Mouse (Mus musculus) embryonic facial prominence, embryonic 14.5 days (tissue): Measurements from ENCODE around the gene Cpsf3. TPM values are rescaled to one million over a fixed set of nuclear protein-coding genes. Genes with fewer than 3 reads are reported as not detected.
A peak's percentile ranks its signal among the peaks of the same experiment; 100 is the strongest.

ENCODE experiments used
- ATAC-seq: fragments of 200-750 bp; cut with Nextera tagmentation; 2 replicates; pipeline ENCODE4 v1.8.0; 2017; ENCODE audit warnings: low read depth, moderate number of reproducible peaks, moderate TSS enrichment
- DNase-seq: peaks from one replicate; pipeline ENCODE4 v3.0.0-alpha.2; 2015; ENCODE audit warnings: low spot score
- H3K27ac ChIP-seq: fragments of 300-500 bp; sonication (generic); replicated peaks from 2 replicates; pipeline ENCODE4 v1.5.1; 2014; ENCODE audit warnings: low read depth, mild to moderate bottlenecking, low read length, moderate library complexity
- H3K27me3 ChIP-seq: fragments of 300-500 bp; sonication (generic); replicated peaks from 2 replicates; pipeline ENCODE4 v1.6.1; 2014; ENCODE audit warnings: low read length; ENCODE audit not compliant: control insufficient read depth, insufficient read depth
- H3K36me3 ChIP-seq: fragments of 300-500 bp; sonication (generic); 2 replicates; pipeline ENCODE4 v1.6.1; 2014; ENCODE audit warnings: low read length, mixed read lengths; ENCODE audit not compliant: control insufficient read depth, insufficient read depth
- H3K4me1 ChIP-seq: fragments of 300-500 bp; sonication (generic); 2 replicates; pipeline ENCODE4 v1.6.1; 2014; ENCODE audit warnings: antibody characterized with exemption, low read length; ENCODE audit not compliant: control insufficient read depth, insufficient read depth
- H3K4me2 ChIP-seq: fragments of 300-500 bp; sonication (generic); 2 replicates; pipeline ENCODE4 v1.6.1; 2014; ENCODE audit warnings: low read depth, mild to moderate bottlenecking, low read length, moderate library complexity, mixed read lengths
- H3K4me3 ChIP-seq: fragments of 300-500 bp; sonication (generic); 2 replicates; pipeline ENCODE4 v1.5.1; 2014; ENCODE audit warnings: low read depth, mild to moderate bottlenecking, low read length
- H3K9ac ChIP-seq: fragments of 300-500 bp; sonication (generic); 2 replicates; pipeline ENCODE4 v1.6.1; 2014; ENCODE audit warnings: low read depth, mild to moderate bottlenecking, low read length, moderate library complexity, mixed read lengths
- H3K9me3 ChIP-seq: fragments of 300-500 bp; sonication (generic); 2 replicates; pipeline ENCODE4 v1.6.1; 2016; ENCODE audit warnings: low read length; ENCODE audit not compliant: control insufficient read depth
- WGBS: fragments of 180-500 bp; shearing (Covaris S2); extraction: QIAGEN DNeasy Blood & Tissue Kit; methylation state at CpG from one replicate; pipeline ENCODE4 v1.1.7; 2014; 5-methylcytosine and 5-hydroxymethylcytosine counted together
- polyA plus RNA-seq: library from polyadenylated mRNA; unstranded; fragments of >200 nt; fragmentation: Nextera tagmentation; extraction: Ambion mirVana; gene quantifications from 2 replicates; pipeline ENCODE4 v1.2.1, GENCODE M21; 2014

Cpsf3 gene
- polyA plus RNA-seq, 1 experiment from 2014 or later = 84.8 TPM

DNA sequence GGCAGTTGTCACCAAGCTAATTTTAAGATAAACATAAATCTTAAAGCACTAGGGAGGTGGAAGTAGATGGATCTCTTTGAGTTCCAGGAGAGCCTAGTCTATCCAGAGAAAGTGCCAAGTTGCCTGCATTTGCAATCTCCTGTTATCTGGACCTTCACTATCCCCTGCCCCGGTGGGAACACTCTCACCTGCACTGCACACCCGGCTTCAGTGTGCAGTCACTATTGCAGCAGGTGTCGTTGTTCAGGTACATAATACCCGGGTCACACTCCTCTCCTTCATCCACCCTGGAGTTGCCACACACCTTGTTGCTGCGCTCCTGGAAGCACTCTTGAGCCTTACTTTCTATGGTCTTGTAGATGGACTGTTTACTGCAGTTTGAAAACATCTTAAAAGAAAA, 48.6 kb downstream of the Cpsf3 start:
- Histone ChIP-seq H3K9me3 (no peaks in the 10 kb centered on the region), H3K27me3 (no peaks in the 10 kb centered on the region), H3K9ac (no peak overlapping the region), H3K36me3 (peaks cover 75% of the 10 kb centered on the region), H3K27ac (no peak overlapping the region), H3K4me2 (no peak overlapping the region), H3K4me1 (no peaks in the 10 kb centered on the region), H3K4me3 (no peak overlapping the region)
- ATAC-seq (no peak), DNase-seq (no peak)
- WGBS = 94% methylated on average over 5 of the region's 5 CpGs

DNA sequence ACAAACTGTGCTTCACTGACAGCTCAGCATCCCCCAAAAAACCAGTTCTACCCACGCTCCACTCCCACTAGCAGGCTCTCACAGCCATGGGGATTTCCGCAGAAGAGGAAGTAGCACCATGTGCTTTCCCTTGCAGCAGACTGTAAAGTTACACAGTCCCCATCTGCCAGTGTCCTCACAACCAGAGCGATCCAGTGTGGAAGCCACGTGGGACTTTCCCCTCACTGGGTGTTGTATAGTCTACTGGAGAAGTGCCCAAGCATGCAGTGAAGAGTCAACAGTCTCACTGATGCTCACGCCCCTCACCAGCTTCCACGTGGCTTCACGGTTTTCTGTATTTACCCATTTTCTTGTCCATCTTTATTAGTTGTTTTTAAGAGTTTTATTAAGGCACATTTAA, 50.7 kb downstream of the Cpsf3 start:
- no peak overlapping the region for H3K4me3 ChIP-seq
- ATAC-seq (no peak), DNase-seq (peak; percentile 2)
- no peak overlapping the region for H3K4me2 ChIP-seq
- H3K36me3 ChIP-seq = peaks cover 76% of the 10 kb centered on the region
- H3K9me3 ChIP-seq = no peaks in the 10 kb centered on the region
- H3K27me3 ChIP-seq = no peaks in the 10 kb centered on the region
- H3K9ac ChIP-seq = no peak overlapping the region
- 90% methylated on average over 7 of the region's 7 CpGs for WGBS
- no peak overlapping the region for H3K27ac ChIP-seq
- no peaks in the 10 kb centered on the region for H3K4me1 ChIP-seq

DNA sequence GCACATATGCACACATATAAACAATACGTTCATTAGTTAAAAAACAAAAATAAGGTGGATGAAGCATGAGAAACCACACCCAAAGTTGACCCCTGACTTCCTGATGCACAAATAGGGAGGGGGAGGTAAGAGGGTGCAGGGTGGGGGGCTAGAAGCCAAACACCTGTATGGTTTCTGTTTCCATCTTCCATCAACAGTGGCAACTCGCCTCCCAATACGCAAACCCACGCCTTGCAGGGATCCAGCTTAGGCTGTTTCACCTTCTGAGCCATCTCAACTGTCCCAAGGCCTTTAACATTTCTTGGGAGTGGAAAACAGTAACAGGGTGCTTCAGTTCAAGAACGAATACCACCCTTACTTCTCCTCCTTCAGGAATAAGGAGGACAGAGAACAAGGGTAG, 52.0 kb downstream of the Cpsf3 start:
- Histone ChIP-seq H3K27ac (no peak overlapping the region), H3K27me3 (no peaks in the 10 kb centered on the region), H3K4me3 (no peak overlapping the region), H3K4me1 (no peaks in the 10 kb centered on the region), H3K9ac (no peak overlapping the region), H3K4me2 (no peak overlapping the region), H3K9me3 (no peaks in the 10 kb centered on the region), H3K36me3 (peaks cover 76% of the 10 kb centered on the region)
- no peak for DNase-seq
- ATAC-seq = no peak
- WGBS = 94% methylated on average over 5 of the region's 5 CpGs

DNA sequence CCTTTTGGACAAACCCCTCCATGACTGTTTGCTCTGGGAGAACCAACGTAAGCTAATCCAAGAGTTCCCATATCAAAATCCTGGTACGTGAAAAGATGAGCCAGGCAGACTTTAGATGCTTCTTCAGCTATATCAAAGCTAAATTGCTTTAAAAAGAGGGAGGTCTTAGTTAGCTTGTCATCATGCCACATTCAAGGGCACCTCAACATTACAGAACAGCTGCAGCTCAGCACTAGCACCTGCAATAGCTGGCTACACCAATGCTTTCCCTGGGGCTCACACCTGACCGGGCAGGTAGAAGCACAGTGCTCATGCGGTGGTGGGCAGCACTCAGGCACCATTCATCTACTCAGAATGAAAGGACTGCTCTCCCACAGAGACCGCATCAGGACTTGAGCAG, 55.5 kb downstream of the Cpsf3 start:
- H3K27me3 ChIP-seq = no peaks in the 10 kb centered on the region
- H3K9me3 ChIP-seq = no peaks in the 10 kb centered on the region
- no peak overlapping the region for H3K4me2 ChIP-seq
- DNase-seq = no peak
- H3K4me3 ChIP-seq = no peak overlapping the region
- peaks cover 70% of the 10 kb centered on the region for H3K36me3 ChIP-seq
- H3K27ac ChIP-seq = no peak overlapping the region
- H3K9ac ChIP-seq = no peak overlapping the region
- WGBS = 94% methylated on average over 5 of the region's 5 CpGs
- H3K4me1 ChIP-seq = no peaks in the 10 kb centered on the region
- ATAC-seq = no peak

DNA sequence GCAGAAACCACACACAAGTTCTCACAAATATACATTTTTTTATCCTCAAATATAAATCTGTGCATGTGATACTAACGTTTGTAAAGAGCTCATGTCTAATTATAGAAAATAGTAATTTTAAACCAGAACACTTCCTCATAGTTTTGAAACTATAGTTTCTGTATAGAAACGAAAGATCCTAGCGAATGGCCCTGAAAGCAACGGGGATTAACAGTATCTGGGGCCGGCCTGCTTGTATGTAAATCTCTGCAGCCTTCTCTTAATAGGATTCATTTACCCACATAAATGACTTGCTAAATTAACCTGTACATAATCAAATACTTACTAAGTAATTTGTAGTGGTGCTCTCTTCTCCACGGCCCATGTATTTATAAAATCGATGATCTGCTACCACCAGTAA, 61.8 kb downstream of the Cpsf3 start:
- DNase-seq = no peak
- H3K36me3 ChIP-seq = peaks cover 56% of the 10 kb centered on the region
- no peaks in the 10 kb centered on the region for H3K9me3 ChIP-seq
- no peak overlapping the region for H3K9ac ChIP-seq
- no peaks in the 10 kb centered on the region for H3K27me3 ChIP-seq
- no peak overlapping the region for H3K27ac ChIP-seq
- no peak for ATAC-seq
- H3K4me1 ChIP-seq = no peaks in the 10 kb centered on the region
- H3K4me2 ChIP-seq = no peak overlapping the region
- 91% methylated on average over 7 of the region's 7 CpGs for WGBS
- no peak overlapping the region for H3K4me3 ChIP-seq

DNA sequence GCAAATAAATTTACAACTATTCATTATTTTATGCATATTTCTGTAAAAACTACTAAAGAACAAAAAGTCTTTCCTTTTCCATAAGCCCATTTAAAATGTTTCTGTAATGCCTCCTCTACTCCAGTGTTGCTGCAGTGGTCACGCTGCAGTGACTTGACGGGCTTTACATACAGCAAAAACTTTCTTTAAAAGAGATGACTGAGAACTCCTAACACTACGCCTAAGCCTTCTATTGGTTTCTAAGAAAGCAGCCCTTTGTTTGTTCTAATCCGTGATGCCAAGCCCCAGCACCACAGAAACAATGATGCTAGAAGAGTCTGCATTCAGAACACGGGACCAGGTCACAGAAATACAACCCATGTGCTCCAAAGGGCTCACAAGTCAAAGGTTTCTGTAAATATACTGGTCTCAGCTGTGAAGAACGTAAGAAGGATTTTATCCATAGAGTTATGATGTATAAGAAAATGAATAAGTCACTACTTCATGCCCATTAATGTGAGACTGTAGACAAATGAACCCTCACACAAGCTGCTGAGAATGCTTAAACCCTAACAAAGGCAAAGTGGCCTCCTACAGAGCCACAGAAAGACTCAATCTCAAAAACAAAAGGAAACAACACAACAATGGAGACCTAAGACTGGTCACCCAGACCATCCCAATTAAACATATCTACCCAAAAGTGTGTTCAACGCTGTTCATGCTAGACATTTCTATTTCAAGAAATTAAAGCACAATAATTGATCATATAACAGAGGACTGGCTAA, 65.1 kb downstream of the Cpsf3 start:
- no peak overlapping the region for H3K9ac ChIP-seq
- no peaks in the 10 kb centered on the region for H3K4me1 ChIP-seq
- H3K9me3 ChIP-seq = no peaks in the 10 kb centered on the region
- 68% methylated on average over 7 of the region's 7 CpGs for WGBS
- DNase-seq = no peak
- H3K36me3 ChIP-seq = peaks cover 55% of the 10 kb centered on the region
- no peak overlapping the region for H3K27ac ChIP-seq
- H3K27me3 ChIP-seq = no peaks in the 10 kb centered on the region
- no peak overlapping the region for H3K4me3 ChIP-seq
- ATAC-seq = no peak
- H3K4me2 ChIP-seq = no peak overlapping the region

DNA sequence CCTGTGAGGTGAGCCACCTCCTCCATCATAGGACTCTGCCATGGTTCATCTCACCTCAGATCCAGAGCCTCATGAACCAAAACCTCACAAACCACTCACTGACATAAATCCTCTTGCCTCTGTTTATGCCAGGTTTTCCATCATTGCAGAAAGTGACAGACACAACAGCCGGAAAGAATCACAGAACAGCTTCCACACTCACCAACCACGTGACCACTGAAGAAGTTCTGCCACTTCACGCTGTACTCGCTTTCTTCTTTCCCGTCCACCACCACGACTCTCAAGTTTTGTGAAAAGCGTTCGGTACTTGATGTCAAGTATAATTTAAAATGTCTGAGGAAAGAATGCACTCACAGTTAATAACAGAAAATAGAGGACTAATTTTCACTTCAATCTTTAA, 68.5 kb downstream of the Cpsf3 start:
- 95% methylated on average over 8 of the region's 8 CpGs for WGBS
- no peak for DNase-seq

DNA sequence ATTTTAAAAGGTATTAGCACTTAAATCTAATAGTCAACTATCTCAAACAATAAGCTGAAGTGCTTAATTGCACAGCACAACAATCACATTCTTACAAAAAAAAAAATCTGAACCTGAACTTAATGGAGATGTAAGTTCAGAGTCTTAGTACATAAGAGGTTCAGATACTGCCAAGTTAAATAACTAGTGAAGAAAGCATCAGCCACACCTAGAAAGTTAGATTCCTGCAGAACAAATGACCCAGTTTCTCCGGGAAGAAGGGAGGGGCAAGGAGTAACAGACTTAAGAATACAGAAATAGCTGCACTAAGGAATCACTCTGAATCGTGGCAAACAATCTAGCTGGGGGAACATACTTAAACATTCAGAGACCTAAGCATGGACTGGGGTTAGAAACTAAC, 77.5 kb downstream of the Cpsf3 start:
- Histone ChIP-seq H3K9ac (no peak overlapping the region), H3K27ac (no peak overlapping the region), H3K4me3 (no peak overlapping the region), H3K36me3 (no peaks in the 10 kb centered on the region), H3K4me2 (no peak overlapping the region), H3K9me3 (no peaks in the 10 kb centered on the region), H3K4me1 (no peaks in the 10 kb centered on the region), H3K27me3 (no peaks in the 10 kb centered on the region)
- no peak for DNase-seq
- no peak for ATAC-seq
- 79% methylated on average over 2 of the region's 2 CpGs for WGBS

More for the DNA sequence above, 68.5 kb downstream of the Cpsf3 start:
- no peak overlapping the region for H3K4me2 ChIP-seq
- H3K27ac ChIP-seq = no peak overlapping the region
- H3K9me3 ChIP-seq = no peaks in the 10 kb centered on the region
- ATAC-seq = no peak
- peaks cover 50% of the 10 kb centered on the region for H3K36me3 ChIP-seq
- no peak overlapping the region for H3K9ac ChIP-seq
- no peaks in the 10 kb centered on the region for H3K4me1 ChIP-seq
- H3K27me3 ChIP-seq = no peaks in the 10 kb centered on the region
- H3K4me3 ChIP-seq = no peak overlapping the region

DNA sequence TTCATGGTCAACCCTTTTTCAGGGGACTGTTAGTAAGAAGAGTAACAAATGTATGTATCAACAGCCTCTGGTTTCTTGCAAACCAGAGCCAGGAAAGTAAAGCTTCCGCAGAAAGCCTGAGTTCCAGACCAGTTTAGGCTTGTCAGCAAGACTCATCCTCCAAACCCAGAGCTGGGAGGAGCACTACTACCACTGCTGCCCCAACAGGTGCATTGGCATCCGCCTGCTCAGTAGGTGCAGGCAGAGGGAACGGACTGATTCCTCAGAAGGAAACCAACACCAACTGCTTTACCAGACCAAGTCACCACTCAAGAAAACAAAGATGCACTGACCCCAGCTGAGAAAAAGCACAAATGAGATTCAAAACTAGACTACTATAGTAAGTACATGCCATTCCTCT, 78.0 kb downstream of the Cpsf3 start:
- 86% methylated on average over 3 of the region's 3 CpGs for WGBS
- no peaks in the 10 kb centered on the region for H3K27me3 ChIP-seq
- H3K4me2 ChIP-seq = no peak overlapping the region
- no peak overlapping the region for H3K9ac ChIP-seq
- no peaks in the 10 kb centered on the region for H3K36me3 ChIP-seq
- no peaks in the 10 kb centered on the region for H3K4me1 ChIP-seq
- no peaks in the 10 kb centered on the region for H3K9me3 ChIP-seq
- ATAC-seq = no peak
- H3K27ac ChIP-seq = no peak overlapping the region
- H3K4me3 ChIP-seq = no peak overlapping the region
- DNase-seq = no peak
